Mouse (Mus musculus) left cerebral cortex, adult 18-20 months (tissue): ENCODE measurements at regions not wholly inside any gene's neighbourhood (a gene's known extent, or its start where the extent isn't known, plus 50 kb on each side); places are given as distances from the start of the nearest gene placed in this dataset.

Experiments
- DNase-seq, 2 experiments: peaks; one replicate each; pipeline ENCODE4 v3.0.0; 2021 to 2022; ENCODE audit warnings: low spot score in 2 of 2, mixed read lengths in 1 of 2

DNA sequence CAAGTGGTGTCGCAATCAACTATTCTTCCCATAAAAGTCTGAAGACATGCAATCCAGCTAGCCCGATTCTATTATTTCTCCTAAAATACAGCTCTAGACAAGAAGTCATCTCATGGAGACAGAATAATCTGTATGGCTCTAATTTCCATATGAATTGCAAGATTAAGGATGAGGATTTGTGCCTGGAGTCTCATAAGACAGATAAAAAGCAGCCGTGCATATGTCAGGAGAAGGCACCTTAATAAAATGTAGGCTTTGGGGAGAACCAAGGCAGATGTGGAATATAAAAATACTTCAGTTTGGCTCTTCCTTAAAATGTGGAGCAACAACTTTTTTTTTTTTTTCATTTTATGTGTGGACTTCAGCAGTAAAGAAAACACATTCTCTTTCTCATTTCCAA lies 876.8 kb downstream of the Hace1 start:
- no peak for DNase-seq

DNA sequence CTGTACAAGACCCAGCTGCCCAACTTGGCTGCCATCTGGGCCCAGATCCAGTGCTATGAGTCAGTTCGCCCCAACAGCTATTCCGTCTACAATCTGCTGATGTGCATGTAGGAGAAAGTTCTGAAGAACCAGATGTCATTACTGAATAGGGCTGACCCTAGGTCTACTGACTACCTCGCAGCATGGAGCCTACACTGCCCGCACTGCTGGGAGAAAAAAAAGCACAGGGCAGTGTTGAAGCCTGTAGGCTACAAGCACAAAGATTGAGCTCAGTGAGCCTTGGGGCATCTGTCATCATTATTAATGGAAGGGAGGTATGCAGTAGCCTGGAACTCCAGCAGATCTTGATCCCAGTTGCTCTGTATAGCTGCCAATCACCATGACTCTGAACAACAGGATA lies 881.1 kb downstream of the Hace1 start:
- DNase-seq = peak in 1 of 2 experiments; percentile 9

- peak in 1 of 2 experiments; percentile 5 for DNase-seq
Measured at GRCm38 (mm10) chr10:46483656-46484055, 906.0 kb downstream of the Hace1 start.
